In the genomic region with DNA sequence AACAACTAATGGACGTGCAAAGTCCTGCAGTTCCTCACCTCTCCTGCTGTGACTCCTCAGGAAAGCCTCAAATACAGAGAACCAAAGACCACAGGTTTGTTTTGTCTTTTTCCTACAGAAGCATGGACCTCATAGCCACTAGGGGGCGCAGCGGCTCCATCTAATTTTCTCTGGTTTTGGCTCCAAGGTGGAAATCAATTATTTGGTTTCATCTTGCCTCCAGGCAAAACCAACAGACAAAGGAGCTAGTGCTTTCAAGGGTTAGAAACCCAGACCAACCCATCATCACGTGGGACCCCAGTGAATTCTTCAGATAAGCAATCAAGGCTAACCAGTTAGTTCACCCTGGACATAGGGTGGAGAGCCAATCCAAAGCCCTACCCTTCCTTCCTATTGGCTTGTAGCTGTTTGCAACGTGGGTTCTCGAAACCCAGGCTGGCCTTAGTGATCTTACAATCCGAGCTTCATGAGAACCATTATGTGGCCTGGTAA, we compare ENCODE assay signal across 8 mouse cellular contexts. TPM values are rescaled to one million over a fixed set of nuclear protein-coding genes. Genes with fewer than 3 reads are reported as not detected.
DNase-seq lines count a peak whose midpoint lies in the region; ATAC-seq and TF ChIP-seq lines count a peak whose summit lies in the region.

No protein-coding gene starts in this region.

- 7% methylated on average over 7 of the region's 7 CpGs for WGBS in liver, embryonic 15.5 days (ENCODE audit: insufficient replicate concordance)

- TF ChIP-seq CTCF in cortical plate, adult 2 months (IDR thresholded peaks at IDR 0.05; ENCODE audit: extremely low read depth, insufficient read depth, low read length) = peak; percentile 78

- H3K4me3 ChIP-seq in cortical plate, adult 2 months (ENCODE audit: insufficient read depth, low read length) = no peak overlapping the region
- H3K4me3 ChIP-seq in liver, embryonic 15.5 days (replicated peaks) = no peak overlapping the region

- H3K27ac ChIP-seq in cortical plate, adult 2 months (ENCODE audit: insufficient read depth, low read length) = no peak overlapping the region
- no peak overlapping the region; the same call in 1 of the 2 replicates for H3K27ac ChIP-seq in liver, embryonic 15.5 days (replicated peaks)

- H3K4me1 ChIP-seq in cortical plate, adult 2 months (ENCODE audit: control insufficient read depth, insufficient read depth, low read length) = no peaks in the 10 kb centered on the region
- peaks cover 45% of the 10 kb centered on the region for H3K4me1 ChIP-seq in liver, embryonic 15.5 days (replicated peaks)

- no peaks in the 10 kb centered on the region for H3K9me3 ChIP-seq in liver, embryonic 15.5 days (replicated peaks)

- peak; percentile 92 to 93 for DNase-seq in B cell, adult 2 months
- peak; percentile 46 to 73 for DNase-seq in gastrocnemius, postnatal 4 days (ENCODE audit: low spot score in 2 of 2)
- DNase-seq in kidney, postnatal 25 days = peak; percentile 76 to 88
- peak; percentile 49 to 58 for DNase-seq in thymus, adult 18-20 months

- ATAC-seq in activated CD4-positive, CD25-positive, alpha-beta regulatory T cell, adult 4 months = peak; percentile 66
- peak; percentile 36; the same call in 1 of the 2 replicates for ATAC-seq in liver, embryonic 15.5 days (ENCODE audit: insufficient read depth)
- ATAC-seq in neutrophil, adult 5-6 weeks (ENCODE audit: extremely low read depth, insufficient number of reproducible peaks, low FRiP score, poor library complexity, severe bottlenecking) = peak; percentile 58

- peak overlapping the region; percentile 34 for H3K4me2 ChIP-seq in liver, embryonic 15.5 days

- no peaks in the 10 kb centered on the region for H3K27me3 ChIP-seq in liver, embryonic 15.5 days

- H3K9ac ChIP-seq in liver, embryonic 15.5 days = no peak overlapping the region

- H3K36me3 ChIP-seq in liver, embryonic 15.5 days (replicated peaks) = no peaks in the 10 kb centered on the region

- TF ChIP-seq POLR2A in cortical plate, adult 2 months (IDR thresholded peaks at IDR 0.05; ENCODE audit: extremely low read depth, insufficient read depth, low read length) = no peak

RNA-seq across cellular contexts. Expression of a gene that starts 1.7 kb away (rescaled TPM):
- under 1 TPM; 0.62 to 0.80 TPM for polyA plus RNA-seq in activated CD4-positive, CD25-positive, alpha-beta regulatory T cell, adult 4 months (2017; shearing (Covaris generic))
- 0.86 and 0.89 TPM in 2 replicates for polyA plus RNA-seq in cortical plate, adult 2 months (2012; rRNA removed)
- total RNA-seq in gastrocnemius, postnatal 4 days (2021) = 10 to 100 TPM in 1 of 2 experiments, 1 to 10 TPM in 1; 8.4 to 10.3 TPM
- 12.4 and 15.1 TPM in 2 replicates for polyA plus RNA-seq in liver, embryonic 15.5 days (2015; fragmentation: Nextera tagmentation; extraction: Ambion mirVana)
- 0.47 and 0.61 TPM in 2 replicates for total RNA-seq in neutrophil, adult 5-6 weeks (2017)

RNA-seq across cellular contexts. Expression of a gene that starts 9.7 kb away (rescaled TPM):
- polyA plus RNA-seq in activated CD4-positive, CD25-positive, alpha-beta regulatory T cell, adult 4 months (2017; shearing (Covaris generic)) = 1 to 10 TPM in 1 of 2 experiments, under 1 TPM in 1; 0.56 to 1.0 TPM
- polyA plus RNA-seq in cortical plate, adult 2 months (2012; rRNA removed) = 3.2 and 3.3 TPM in 2 replicates
- total RNA-seq in gastrocnemius, postnatal 4 days (2021) = 10 to 100 TPM; 15.8 to 17.4 TPM
- polyA plus RNA-seq in liver, embryonic 15.5 days (2015; fragmentation: Nextera tagmentation; extraction: Ambion mirVana) = 4.9 and 6.2 TPM in 2 replicates
- 6.6 and 8.6 TPM in 2 replicates for total RNA-seq in neutrophil, adult 5-6 weeks (2017)

RNA-seq across cellular contexts. Expression of a gene that starts 17.8 kb away (rescaled TPM):
- polyA plus RNA-seq in activated CD4-positive, CD25-positive, alpha-beta regulatory T cell, adult 4 months (2017; shearing (Covaris generic)) = not detected
- 0.08 TPM in 1 of 2 replicates, not detected in the other for polyA plus RNA-seq in cortical plate, adult 2 months (2012; rRNA removed)
- total RNA-seq in gastrocnemius, postnatal 4 days (2021) = 1 to 10 TPM in 1 of 2 experiments, not detected in 1; 5.3 TPM
- polyA plus RNA-seq in liver, embryonic 15.5 days (2015; fragmentation: Nextera tagmentation; extraction: Ambion mirVana) = 7.5 and 8.5 TPM in 2 replicates
- not detected in 2 replicates for total RNA-seq in neutrophil, adult 5-6 weeks (2017)

RNA-seq across cellular contexts. Expression of a gene that starts 41.8 kb away (rescaled TPM):
- polyA plus RNA-seq in activated CD4-positive, CD25-positive, alpha-beta regulatory T cell, adult 4 months (2017; shearing (Covaris generic)) = not detected
- 14.7 and 17.1 TPM in 2 replicates for polyA plus RNA-seq in cortical plate, adult 2 months (2012; rRNA removed)
- under 1 TPM; 0.54 to 0.69 TPM for total RNA-seq in gastrocnemius, postnatal 4 days (2021)
- polyA plus RNA-seq in liver, embryonic 15.5 days (2015; fragmentation: Nextera tagmentation; extraction: Ambion mirVana) = 0.02 and 0.05 TPM in 2 replicates
- total RNA-seq in neutrophil, adult 5-6 weeks (2017) = 0.74 and 0.81 TPM in 2 replicates

RNA-seq across cellular contexts. Expression of a gene that starts 49.7 kb away (rescaled TPM):
- 100 to 1,000 TPM; 173 to 174 TPM for polyA plus RNA-seq in activated CD4-positive, CD25-positive, alpha-beta regulatory T cell, adult 4 months (2017; shearing (Covaris generic))
- 61.1 and 62.7 TPM in 2 replicates for polyA plus RNA-seq in cortical plate, adult 2 months (2012; rRNA removed)
- 10 to 100 TPM; 46.1 to 50.7 TPM for total RNA-seq in gastrocnemius, postnatal 4 days (2021)
- polyA plus RNA-seq in liver, embryonic 15.5 days (2015; fragmentation: Nextera tagmentation; extraction: Ambion mirVana) = 16.8 and 20.0 TPM in 2 replicates
- 48.6 and 51.3 TPM in 2 replicates for total RNA-seq in neutrophil, adult 5-6 weeks (2017)
